Comparison of ENCODE assay signal across 8 mouse cellular contexts in the genomic region with DNA sequence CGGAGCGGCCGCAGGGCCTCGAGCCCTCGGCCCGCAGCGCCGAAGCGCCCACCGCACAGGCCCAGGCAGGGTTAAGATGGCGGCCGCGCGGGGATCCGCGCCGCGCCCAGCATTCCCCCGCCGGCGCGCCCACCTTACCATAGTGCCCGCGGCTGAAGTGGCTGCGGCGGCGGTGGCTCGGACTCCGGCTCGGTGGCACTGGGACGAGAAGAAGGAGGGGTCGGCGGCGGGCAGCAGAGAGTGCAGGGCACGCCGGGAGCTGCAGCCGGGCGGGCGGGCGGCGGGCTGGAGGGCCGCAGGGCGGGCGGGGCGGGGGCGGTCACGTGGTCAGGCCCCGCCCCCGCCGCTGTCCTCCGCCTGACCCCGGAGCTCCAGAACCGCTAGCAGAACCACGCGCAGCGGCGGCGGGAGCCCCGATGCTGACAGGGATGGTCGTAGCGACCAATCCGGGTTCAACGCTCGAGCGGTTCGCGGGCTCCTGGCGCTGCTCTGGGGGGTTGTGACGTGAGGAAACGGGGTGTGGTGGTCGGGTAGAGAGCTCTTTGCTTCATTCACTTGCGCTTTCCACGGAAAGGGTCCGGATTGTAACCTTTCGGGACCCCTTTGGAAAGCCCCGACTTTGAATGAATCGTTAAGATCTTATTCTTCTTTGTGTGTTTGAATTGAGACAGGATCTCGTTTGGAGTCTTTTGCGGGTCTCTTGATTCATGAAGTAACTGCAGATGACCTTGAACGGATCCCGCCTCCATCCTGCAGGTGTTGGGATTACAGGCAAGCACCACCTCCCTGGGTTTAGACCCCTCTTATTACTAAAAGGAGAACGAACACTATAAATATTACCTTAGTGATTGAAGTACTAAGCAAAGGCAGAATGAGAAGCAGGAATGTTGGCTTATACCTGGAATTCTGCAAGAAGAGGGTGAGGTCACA. TPM values are rescaled to one million over a fixed set of nuclear protein-coding genes. Genes with fewer than 3 reads are reported as not detected.
DNase-seq lines count a peak whose midpoint lies in the region; ATAC-seq and TF ChIP-seq lines count a peak whose summit lies in the region.

A gene (minus strand): TSS at position 272 of the 930 bp plus-strand sequence.

- peak within 1 kb of the TSS; percentile 99 for H3K27ac ChIP-seq in forebrain, embryonic 16.5 days (ENCODE audit: low read length)
- H3K27ac ChIP-seq in neural tube, embryonic 14.5 days (ENCODE audit: low read depth, low read length) = peak within 1 kb of the TSS; percentile 97
- peak within 1 kb of the TSS; percentile 99 for H3K27ac ChIP-seq in testis, adult 2 months (ENCODE audit: control insufficient read depth, insufficient read depth, low read depth, low read length)

- ATAC-seq in G1E (ENCODE audit: extremely low read depth, insufficient number of reproducible peaks, low FRiP score, poor library complexity, severe bottlenecking) = peak; percentile 67
- ATAC-seq in forebrain, embryonic 16.5 days = peak; percentile 89
- peak; percentile 93 for ATAC-seq in neural tube, embryonic 14.5 days (ENCODE audit: low read depth)

- 0 out of 2 replicates have a peak, but pooled peaks have one; percentile 1 for TF ChIP-seq CTCF in G1E (IDR thresholded peaks at IDR 0.05; ENCODE audit: low read depth, low read length)
- TF ChIP-seq CTCF in testis, adult 2 months (IDR thresholded peaks at IDR 0.05; ENCODE audit: control insufficient read depth, insufficient read depth, insufficient replicate concordance, low read depth, low read length) = no peak

- H3K36me3 ChIP-seq in G1E (replicated peaks) = peaks cover 20% of the 10 kb centered on the region
- peaks cover 9% of the 10 kb centered on the region for H3K36me3 ChIP-seq in forebrain, embryonic 16.5 days (ENCODE audit: control insufficient read depth, insufficient read depth)
- H3K36me3 ChIP-seq in neural tube, embryonic 14.5 days (ENCODE audit: control insufficient read depth, insufficient read depth, low read length) = no peaks in the 10 kb centered on the region; the same call in 1 of the 2 replicates
- H3K36me3 ChIP-seq in testis, adult 2 months (ENCODE audit: control insufficient read depth, insufficient read depth, low read length) = peaks cover 3% of the 10 kb centered on the region

- TF ChIP-seq POLR2A in testis, adult 2 months (IDR thresholded peaks at IDR 0.05; ENCODE audit: control insufficient read depth, low read depth, low read length) = peak; percentile 68

- no peaks in the 10 kb centered on the region for H3K27me3 ChIP-seq in G1E (ENCODE audit: insufficient read depth, low read length)
- no peaks in the 10 kb centered on the region for H3K27me3 ChIP-seq in forebrain, embryonic 16.5 days (replicated peaks; ENCODE audit: control insufficient read depth, insufficient read depth, low read length)
- H3K27me3 ChIP-seq in neural tube, embryonic 14.5 days (ENCODE audit: control insufficient read depth, insufficient read depth, low read length) = no peaks in the 10 kb centered on the region
- H3K27me3 ChIP-seq in testis, adult 2 months (ENCODE audit: control insufficient read depth, insufficient read depth, low read length) = no peaks in the 10 kb centered on the region

- intact Hi-C loops in heart, postnatal 25 days (cut with DNase I) = loop anchor here (2.0 to 10.0 kb wide), 2 partner anchors 16 to 122 kb away; a partner anchor contains a TSS

- peak; percentile 84 for DNase-seq in G1E (ENCODE audit: low spot score)
- DNase-seq in cerebellum, adult 11-12 months = peak; percentile 89
- peak; percentile 67 for DNase-seq in heart, postnatal 25 days (ENCODE audit: low spot score)
- DNase-seq in layer of hippocampus, adult 18-20 months (ENCODE audit: low spot score in 2 of 2) = peak; percentile 76 to 85
- DNase-seq in lung, adult 18-20 months = peak; percentile 86 to 89

- under 1% methylated on average over 64 of the region's 82 CpGs for WGBS in forebrain, embryonic 16.5 days
- WGBS in neural tube, embryonic 14.5 days = under 1% methylated on average over 70 of the region's 82 CpGs

- peaks cover 21% of the 10 kb centered on the region for H3K4me1 ChIP-seq in G1E (ENCODE audit: insufficient read depth, low read depth, low read length)
- H3K4me1 ChIP-seq in forebrain, embryonic 16.5 days (replicated peaks; ENCODE audit: control insufficient read depth, insufficient read depth, low read length) = peaks cover 15% of the 10 kb centered on the region
- peaks cover 12% of the 10 kb centered on the region; the same call in 1 of the 2 replicates for H3K4me1 ChIP-seq in neural tube, embryonic 14.5 days (ENCODE audit: control insufficient read depth, insufficient read depth, low read length)
- peaks cover 2% of the 10 kb centered on the region for H3K4me1 ChIP-seq in testis, adult 2 months (ENCODE audit: control insufficient read depth, insufficient read depth, low read length)

- H3K9me3 ChIP-seq in G1E (replicated peaks) = peaks cover 7% of the 10 kb centered on the region
- H3K9me3 ChIP-seq in forebrain, embryonic 16.5 days (ENCODE audit: control insufficient read depth, low read length) = no peaks in the 10 kb centered on the region
- no peaks in the 10 kb centered on the region for H3K9me3 ChIP-seq in neural tube, embryonic 14.5 days (ENCODE audit: control insufficient read depth, low read length)

- H3K9ac ChIP-seq in forebrain, embryonic 16.5 days (replicated peaks; ENCODE audit: low read depth, low read length) = peak within 1 kb of the TSS; percentile 100
- peak within 1 kb of the TSS; percentile 99 for H3K9ac ChIP-seq in neural tube, embryonic 14.5 days (replicated peaks; ENCODE audit: low read depth, low read length)

- peak within 1 kb of the TSS; percentile 83 for H3K4me2 ChIP-seq in forebrain, embryonic 16.5 days (ENCODE audit: low read length)
- peak within 1 kb of the TSS; percentile 77 for H3K4me2 ChIP-seq in neural tube, embryonic 14.5 days (ENCODE audit: low read depth, low read length)

- H3K4me3 ChIP-seq in G1E (ENCODE audit: low read depth, low read length) = peak within 1 kb of the TSS; percentile 88
- H3K4me3 ChIP-seq in forebrain, embryonic 16.5 days (replicated peaks; ENCODE audit: low read length) = peak within 1 kb of the TSS; percentile 96
- peak within 1 kb of the TSS; percentile 69 for H3K4me3 ChIP-seq in neural tube, embryonic 14.5 days (ENCODE audit: low read depth, low read length)
- peak within 1 kb of the TSS; percentile 99 for H3K4me3 ChIP-seq in testis, adult 2 months (ENCODE audit: control insufficient read depth, low read depth, low read length)

RNA-seq across cellular contexts. Expression of the gene that starts here (rescaled TPM):
- 53.0 and 72.6 TPM in 2 replicates for total RNA-seq in G1E (2014; fragmentation: Nextera tagmentation)
- 45.0 and 46.9 TPM in 2 replicates for total RNA-seq in G1E (2017)
- polyA plus RNA-seq in G1E (2012) = 2.7 and 3.1 TPM in 2 replicates
- polyA plus RNA-seq in forebrain, embryonic 16.5 days (2015; fragmentation: Nextera tagmentation; extraction: Ambion mirVana) = 327 and 356 TPM in 2 replicates
- total RNA-seq in heart, postnatal 25 days (2021) = 100 to 1,000 TPM; 364 to 384 TPM
- 10 to 100 TPM; 94.7 to 95.9 TPM for total RNA-seq in layer of hippocampus, adult 18-20 months (2021)
- polyA plus RNA-seq in neural tube, embryonic 14.5 days (2014; fragmentation: Nextera tagmentation; extraction: Ambion mirVana) = 353 and 356 TPM in 2 replicates
- 34.9 and 60.3 TPM in 2 replicates for polyA plus RNA-seq in testis, adult 2 months (2012; rRNA removed)

Comparison
In these comparisons a context has a peak if more than half of its experiments do, and no peak if none do; other contexts are left out.
1. Peak in every context shown above with its lines: DNase-seq, ATAC-seq, H3K4me3 ChIP-seq and H3K27ac ChIP-seq.